Mouse (Mus musculus) brain, embryonic 14.5 days (tissue): ENCODE data around the gene Pepd.

Experiments used
- CTCF ChIP-seq: fragments of 200-500 bp; IDR thresholded peaks from 2 replicates; pipeline ENCODE4 v1.5.1; 2012; ENCODE audit warnings: inconsistent platforms, mild to moderate bottlenecking, moderate library complexity, borderline replicate concordance; ENCODE audit not compliant: insufficient read depth, insufficient read length; ENCODE audit errors: extremely low read depth
- POLR2A ChIP-seq: fragments of 200-500 bp; IDR thresholded peaks from 2 replicates; pipeline ENCODE4 v1.6.1; 2012; ENCODE audit warnings: mild to moderate bottlenecking, inconsistent platforms, borderline replicate concordance; ENCODE audit not compliant: poor library complexity, insufficient read depth, insufficient read length, severe bottlenecking; ENCODE audit errors: extremely low read depth

GRCm38 (mm10) chr7:34910096-34911066 is 1.8 kb upstream of the Pepd start:
- TF ChIP-seq CTCF (no peak), POLR2A (no peak)
